Mouse (Mus musculus): ENCODE results near the gene Fgfr2.

DNA sequence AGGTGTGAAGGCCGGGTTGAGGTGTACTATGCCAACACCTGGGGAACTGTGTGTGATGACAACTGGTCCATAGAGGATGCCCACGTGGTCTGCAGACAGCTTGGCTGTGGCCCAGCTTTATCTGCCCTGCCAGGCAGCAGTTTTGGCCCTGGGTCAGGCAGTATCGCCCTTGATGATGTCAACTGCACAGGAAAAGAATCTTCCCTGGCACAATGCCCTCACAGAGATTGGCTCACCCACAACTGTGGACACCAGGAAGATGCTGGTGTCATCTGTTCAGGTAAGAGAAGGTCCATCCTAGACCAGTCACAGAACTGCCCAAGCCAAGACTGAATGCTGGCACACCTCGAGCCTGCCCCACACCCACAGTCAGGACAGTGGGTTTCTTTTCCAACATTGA lies 1857.3 kb downstream of the Fgfr2 start:
- TF ChIP-seq CTCF (conservative IDR thresholded peaks at IDR 0.05; ENCODE audit: low read length) (no peak), POU5F1 (IDR thresholded peaks at IDR 0.05; ENCODE audit: borderline replicate concordance, low read length) (no peak)

All from E14TG2a.4 (cell line).